Comparison of ENCODE assay signal across 29 mouse cellular contexts in genomic region chr10:45458074-45458473, GRCm38 (mm10). TPM values are rescaled to one million over a fixed set of nuclear protein-coding genes. Genes with fewer than 3 reads are reported as not detected.
DNase-seq lines count a peak whose midpoint lies in the region; ATAC-seq and TF ChIP-seq lines count a peak whose summit lies in the region.
"Had no signal": no experiment of that assay in that cellular context is flagged by ENCODE, and none has a peak within 500 bp of the region (broad histone marks: within the 10 kb centered on the region; RNA-seq: fewer than 3 reads in every experiment).

No protein-coding gene starts in this region.

- ATAC-seq in midbrain, embryonic 11.5 days (ENCODE audit: low FRiP score) = peak; percentile 70; the same call in 1 of the 2 replicates
- ATAC-seq in midbrain, embryonic 16.5 days = no peak
- ATAC-seq: CD4-positive, CD25-positive, alpha-beta regulatory T cell, adult 4 months; forebrain, embryonic 15.5 days; hindbrain, postnatal 0 days; inflammation-experienced regulatory T-cells, adult 6 months had no signal

- intact Hi-C loops in left cerebral cortex, adult 2 months (cut with DNase I) = no loop called here

- H3K36me3 ChIP-seq in midbrain, embryonic 11.5 days (ENCODE audit: control insufficient read depth, insufficient read depth, low read length) = no peaks in the 10 kb centered on the region
- no peaks in the 10 kb centered on the region for H3K36me3 ChIP-seq in midbrain, embryonic 16.5 days (ENCODE audit: control insufficient read depth, insufficient read depth, low read length)
- H3K36me3 ChIP-seq: embryonic facial prominence, embryonic 13.5 days; forebrain, embryonic 12.5 days; forebrain, embryonic 15.5 days; heart, embryonic 12.5 days; heart, embryonic 15.5 days had no signal

- H3K4me1 ChIP-seq in midbrain, embryonic 11.5 days (ENCODE audit: control insufficient read depth, insufficient read depth, low read length) = peaks cover 9% of the 10 kb centered on the region
- H3K4me1 ChIP-seq in midbrain, embryonic 16.5 days (ENCODE audit: control insufficient read depth, insufficient read depth, low read length) = no peaks in the 10 kb centered on the region
- H3K4me1 ChIP-seq: embryonic facial prominence, embryonic 13.5 days; forebrain, embryonic 15.5 days; heart, embryonic 15.5 days had no signal

- no peak overlapping the region for H3K4me3 ChIP-seq in midbrain, embryonic 11.5 days (ENCODE audit: low read depth, low read length)
- no peak overlapping the region for H3K4me3 ChIP-seq in midbrain, embryonic 16.5 days (ENCODE audit: low read depth, low read length)
- no peak overlapping the region for H3K4me3 ChIP-seq in left cerebral cortex, adult 2 months
- H3K4me3 ChIP-seq: embryonic facial prominence, embryonic 13.5 days; erythroblast, embryonic 14.5 days; forebrain, embryonic 12.5 days; forebrain, embryonic 15.5 days; heart, embryonic 12.5 days; heart, embryonic 15.5 days had no signal

- no peaks in the 10 kb centered on the region for H3K9me3 ChIP-seq in midbrain, embryonic 11.5 days (ENCODE audit: control insufficient read depth, low read length)
- H3K9me3 ChIP-seq in midbrain, embryonic 16.5 days (replicated peaks; ENCODE audit: control insufficient read depth, low read length, poor library complexity, severe bottlenecking) = no peaks in the 10 kb centered on the region
- H3K9me3 ChIP-seq: embryonic facial prominence, embryonic 13.5 days; forebrain, embryonic 12.5 days; forebrain, embryonic 15.5 days; heart, embryonic 12.5 days; heart, embryonic 15.5 days had no signal

- H3K4me2 ChIP-seq in midbrain, embryonic 11.5 days = no peak overlapping the region
- H3K4me2 ChIP-seq in midbrain, embryonic 16.5 days (ENCODE audit: low read length) = no peak overlapping the region
- H3K4me2 ChIP-seq: embryonic facial prominence, embryonic 13.5 days; forebrain, embryonic 12.5 days; forebrain, embryonic 15.5 days; heart, embryonic 12.5 days; heart, embryonic 15.5 days; hindbrain, embryonic 14.5 days had no signal

- no peak for TF ChIP-seq CTCF in left cerebral cortex, adult 2 months (IDR thresholded peaks at IDR 0.05)

- DNase-seq in midbrain, embryonic 11.5 days (ENCODE audit: low spot score, missing footprints) = no peak
- DNase-seq in embryo, embryonic 10.5 days (ENCODE audit: low spot score) = peak; percentile 65
- peak; percentile 38 for DNase-seq in mesoderm, embryonic 11.5 days (ENCODE audit: low read depth, low spot score)
- no peak for DNase-seq in left cerebral cortex, adult 2 months (ENCODE audit: extremely low spot score in 1 of 2, low spot score in 2 of 2)
- no peak for DNase-seq in spleen, postnatal 4 days (ENCODE audit: low spot score in 2 of 2)
- DNase-seq: adrenal gland, adult 2 months; adrenal gland, postnatal 14 days; cerebellum, adult 11-12 months; cerebellum, adult 8-10 months; cerebellum, postnatal 10 days; cerebellum, postnatal 36 days; gastrocnemius, postnatal 25 days; heart, adult 18-20 months; heart, postnatal 10 days; heart, postnatal 4 days had no signal

- WGBS in midbrain, embryonic 11.5 days = 3% methylated on average over 2 of the region's 2 CpGs
- WGBS in midbrain, embryonic 16.5 days = 9% methylated on average over 2 of the region's 2 CpGs

- no peak overlapping the region for H3K27ac ChIP-seq in midbrain, embryonic 11.5 days (ENCODE audit: low read depth, low read length)
- no peak overlapping the region for H3K27ac ChIP-seq in midbrain, embryonic 16.5 days (ENCODE audit: low read length)
- no peak overlapping the region for H3K27ac ChIP-seq in left cerebral cortex, adult 2 months
- H3K27ac ChIP-seq: embryonic facial prominence, embryonic 13.5 days; forebrain, embryonic 12.5 days; forebrain, embryonic 15.5 days; heart, embryonic 15.5 days; hindbrain, embryonic 14.5 days; hindbrain, postnatal 0 days had no signal

- H3K27me3 ChIP-seq in midbrain, embryonic 11.5 days (ENCODE audit: control insufficient read depth, insufficient read depth, low read length) = no peaks in the 10 kb centered on the region
- H3K27me3 ChIP-seq in midbrain, embryonic 16.5 days (ENCODE audit: control insufficient read depth, insufficient read depth, low read depth, low read length) = no peaks in the 10 kb centered on the region
- H3K27me3 ChIP-seq: embryonic facial prominence, embryonic 13.5 days; forebrain, embryonic 12.5 days; forebrain, embryonic 15.5 days; heart, embryonic 12.5 days; heart, embryonic 15.5 days had no signal

- H3K9ac ChIP-seq in midbrain, embryonic 11.5 days (ENCODE audit: low read length) = no peak overlapping the region
- H3K9ac ChIP-seq in midbrain, embryonic 16.5 days (ENCODE audit: low read depth, low read length) = no peak overlapping the region
- H3K9ac ChIP-seq: embryonic facial prominence, embryonic 13.5 days; forebrain, embryonic 12.5 days; forebrain, embryonic 15.5 days; heart, embryonic 12.5 days; heart, embryonic 15.5 days; hindbrain, embryonic 14.5 days had no signal

RNA-seq across cellular contexts. Expression of gene Lin28b, which starts 28.1 kb away (rescaled TPM):
- polyA plus RNA-seq in midbrain, embryonic 11.5 days (2014; fragmentation: Nextera tagmentation; extraction: Ambion mirVana) = 27.3 and 27.5 TPM in 2 replicates
- polyA plus RNA-seq in midbrain, embryonic 16.5 days (2015; fragmentation: Nextera tagmentation; extraction: Ambion mirVana) = 7.0 and 9.6 TPM in 2 replicates
- 1 to 10 TPM; 5.2 to 5.8 TPM for total RNA-seq in left cerebral cortex, adult 2 months (2021)
- total RNA-seq: adrenal gland, adult 2 months; adrenal gland, postnatal 14 days; gastrocnemius, adult 8-10 months; gastrocnemius, postnatal 25 days; MEL had no signal
- polyA plus RNA-seq: adrenal gland, adult 2 months; CD4-positive, CD25-positive, alpha-beta regulatory T cell, adult 4 months; gonadal fat pad, adult 2 months had no signal

Comparison
In these comparisons a context has a peak if more than half of its experiments do, and no peak if none do; other contexts are left out.
1. DNase-seq: peak in embryo, embryonic 10.5 days (single experiment) and mesoderm, embryonic 11.5 days (single experiment); none in midbrain, embryonic 11.5 days (single experiment), left cerebral cortex, adult 2 months (0 of 2) and spleen, postnatal 4 days (0 of 2).